Comparison of ENCODE assay signal across 10 mouse cellular contexts in the genomic region with DNA sequence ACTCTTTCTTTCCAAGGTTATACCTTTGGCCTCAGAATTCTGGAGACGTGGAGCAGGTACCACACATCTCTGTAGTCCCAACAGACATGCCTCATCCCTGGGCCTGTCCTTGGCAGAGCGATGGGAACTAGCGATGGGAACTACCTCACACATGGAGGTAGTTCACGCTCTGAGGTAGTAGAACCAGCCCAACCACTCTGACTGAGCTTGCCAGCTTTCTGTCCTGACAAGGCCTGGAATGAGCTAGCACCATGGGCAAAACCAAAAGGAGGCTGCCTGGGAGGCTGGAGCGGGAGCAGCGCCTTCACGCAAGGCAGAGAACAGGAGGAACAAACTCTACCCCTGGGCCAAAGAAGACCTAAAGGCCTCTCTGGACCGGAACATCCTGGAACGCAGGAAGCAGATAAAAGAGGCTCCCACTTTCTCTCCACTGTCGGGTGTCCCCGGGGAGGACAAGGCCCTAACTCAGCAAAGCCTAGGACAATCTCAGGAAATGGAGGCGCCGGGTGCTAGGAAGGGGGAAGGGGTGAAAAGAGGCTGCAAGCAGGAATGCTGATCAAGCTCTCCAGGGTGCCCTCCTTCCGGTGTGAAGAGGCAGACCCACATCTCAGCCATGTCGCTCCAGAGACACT. TPM values are rescaled to one million over a fixed set of nuclear protein-coding genes. Genes with fewer than 3 reads are reported as not detected.
DNase-seq lines count a peak whose midpoint lies in the region; ATAC-seq and TF ChIP-seq lines count a peak whose summit lies in the region.
"Had no signal": no experiment of that assay in that cellular context is flagged by ENCODE, and none has a peak within 500 bp of the region (broad histone marks: within the 10 kb centered on the region; RNA-seq: fewer than 3 reads in every experiment).

No protein-coding gene starts in this region.

- no peaks in the 10 kb centered on the region for H3K27me3 ChIP-seq in heart, embryonic 14.5 days (ENCODE audit: control insufficient read depth, insufficient read depth, low read length)
- no peaks in the 10 kb centered on the region for H3K27me3 ChIP-seq in liver, embryonic 16.5 days (ENCODE audit: control insufficient read depth, insufficient read depth, low read depth, low read length)
- H3K27me3 ChIP-seq: limb, embryonic 12.5 days had no signal

- 50% methylated on average over 15 of the region's 15 CpGs for WGBS in heart, embryonic 14.5 days
- WGBS in liver, embryonic 16.5 days (ENCODE audit: insufficient replicate concordance), result 44% methylated on average over 15 of the region's 15 CpGs

- no peak for TF ChIP-seq CTCF in gastrocnemius, adult 2 months (IDR thresholded peaks at IDR 0.05)

- H3K27ac ChIP-seq in gastrocnemius, adult 2 months, result peak overlapping the region; percentile 56
- peak overlapping the region; percentile 2 to 37; a peak in 3 of 4 replicates for H3K27ac ChIP-seq in heart, embryonic 14.5 days (replicated peaks in 1 of 2; ENCODE audit: control insufficient read depth in 1 of 2, insufficient read depth in 1 of 2, low read depth in 2 of 2, low read length in 2 of 2)
- no peak overlapping the region for H3K27ac ChIP-seq in liver, embryonic 16.5 days (ENCODE audit: low read length)
- H3K27ac ChIP-seq: limb, embryonic 12.5 days had no signal

- intact Hi-C loops in gastrocnemius, adult 2 months (cut with DNase I), result loop anchor here (5.0 kb wide), 1 partner anchor 158 kb away; no protein-coding TSS in a partner anchor

- 0 out of 2 replicates have a peak, but pooled peaks have one; percentile 32 for ATAC-seq in heart, embryonic 14.5 days (ENCODE audit: insufficient number of reproducible peaks, insufficient read depth, low FRiP score, low read depth)
- peak; percentile 53; the same call in 1 of the 2 replicates for ATAC-seq in liver, embryonic 16.5 days (ENCODE audit: low read depth)
- ATAC-seq: activated CD4-positive, CD25-positive, alpha-beta regulatory T cell, adult 4 months had no signal

- H3K4me3 ChIP-seq in gastrocnemius, adult 2 months, result no peak overlapping the region
- H3K4me3 ChIP-seq in heart, embryonic 14.5 days (ENCODE audit: control insufficient read depth in 1 of 2, insufficient read depth in 1 of 2, low read depth in 1 of 2, low read length in 2 of 2), result no peak overlapping the region
- H3K4me3 ChIP-seq in liver, embryonic 16.5 days (ENCODE audit: low read depth, low read length), result no peak overlapping the region
- H3K4me3 ChIP-seq: limb, embryonic 12.5 days had no signal

- no peak overlapping the region for H3K4me2 ChIP-seq in heart, embryonic 14.5 days (ENCODE audit: low read length)
- H3K4me2 ChIP-seq in liver, embryonic 16.5 days (ENCODE audit: low read depth, low read length), result no peak overlapping the region
- H3K4me2 ChIP-seq: limb, embryonic 12.5 days had no signal

- H3K9me3 ChIP-seq in heart, embryonic 14.5 days (ENCODE audit: control insufficient read depth, low read length), result no peaks in the 10 kb centered on the region
- no peaks in the 10 kb centered on the region for H3K9me3 ChIP-seq in liver, embryonic 16.5 days (replicated peaks; ENCODE audit: control insufficient read depth, low read length)
- H3K9me3 ChIP-seq: limb, embryonic 12.5 days had no signal

- H3K4me1 ChIP-seq in heart, embryonic 14.5 days (ENCODE audit: control insufficient read depth in 2 of 2, insufficient read depth in 2 of 2, low read length in 2 of 2), result peaks cover 22 to 25% of the 10 kb centered on the region in 2 experiments
- peaks cover 3% of the 10 kb centered on the region for H3K4me1 ChIP-seq in liver, embryonic 16.5 days (ENCODE audit: control insufficient read depth, low read depth, low read length)

- DNase-seq in gastrocnemius, adult 2 months, result peak; percentile 32
- DNase-seq in gastrocnemius, postnatal 25 days, result no peak
- DNase-seq in R1 (ENCODE audit: low read depth, low spot score), result peak; percentile 43
- no peak for DNase-seq in layer of hippocampus, postnatal 14 days (ENCODE audit: low spot score in 2 of 2)
- DNase-seq in cerebellum, postnatal 10 days, result no peak
- no peak for DNase-seq in layer of hippocampus, adult 8-10 months (ENCODE audit: low spot score in 2 of 2)

- H3K36me3 ChIP-seq in heart, embryonic 14.5 days (ENCODE audit: control insufficient read depth, insufficient read depth, low read length), result no peaks in the 10 kb centered on the region
- H3K36me3 ChIP-seq in liver, embryonic 16.5 days (ENCODE audit: control insufficient read depth, insufficient read depth), result no peaks in the 10 kb centered on the region
- H3K36me3 ChIP-seq: limb, embryonic 12.5 days had no signal

- no peak overlapping the region for H3K9ac ChIP-seq in heart, embryonic 14.5 days (ENCODE audit: low read length)
- H3K9ac ChIP-seq in liver, embryonic 16.5 days (ENCODE audit: low read depth, low read length), result no peak overlapping the region
- H3K9ac ChIP-seq: limb, embryonic 12.5 days had no signal

RNA-seq across cellular contexts. Expression of a gene that starts 6.9 kb away (rescaled TPM):
- total RNA-seq in gastrocnemius, adult 2 months (2021), result 10 to 100 TPM; 13.7 to 28.5 TPM
- total RNA-seq in gastrocnemius, postnatal 25 days (2021), result 10 to 100 TPM; 13.6 to 20.3 TPM
- 33.5 and 36.3 TPM in 2 replicates for polyA plus RNA-seq in heart, embryonic 14.5 days (2014; fragmentation: Nextera tagmentation; extraction: Ambion mirVana)
- 5.0 and 5.4 TPM in 2 replicates for polyA plus RNA-seq in liver, embryonic 16.5 days (2015; fragmentation: Nextera tagmentation; extraction: Ambion mirVana)
- 10 to 100 TPM; 23.3 to 25.3 TPM for total RNA-seq in layer of hippocampus, postnatal 14 days (2021)
- 10 to 100 TPM; 17.3 to 22.8 (median 20.6) TPM for total RNA-seq in layer of hippocampus, adult 8-10 months (2022)
- polyA plus RNA-seq: activated CD4-positive, CD25-positive, alpha-beta regulatory T cell, adult 4 months had no signal

Comparison
In these comparisons a context has a peak if more than half of its experiments do, and no peak if none do; other contexts are left out.
1. DNase-seq: peak in gastrocnemius, adult 2 months (single experiment) and R1 (single experiment); none in gastrocnemius, postnatal 25 days (single experiment), layer of hippocampus, postnatal 14 days (0 of 2), cerebellum, postnatal 10 days (0 of 2) and layer of hippocampus, adult 8-10 months (0 of 2).